Mouse (Mus musculus) ovary, postnatal 10 days (tissue): ENCODE results near the gene Hmces.
A peak's percentile ranks its signal among the peaks of the same experiment; 100 is the strongest.

Experiments used
- DNase-seq: peaks from one replicate; pipeline ENCODE4 v3.0.0; 2022; ENCODE audit warnings: low spot score

The Hmces gene

DNA sequence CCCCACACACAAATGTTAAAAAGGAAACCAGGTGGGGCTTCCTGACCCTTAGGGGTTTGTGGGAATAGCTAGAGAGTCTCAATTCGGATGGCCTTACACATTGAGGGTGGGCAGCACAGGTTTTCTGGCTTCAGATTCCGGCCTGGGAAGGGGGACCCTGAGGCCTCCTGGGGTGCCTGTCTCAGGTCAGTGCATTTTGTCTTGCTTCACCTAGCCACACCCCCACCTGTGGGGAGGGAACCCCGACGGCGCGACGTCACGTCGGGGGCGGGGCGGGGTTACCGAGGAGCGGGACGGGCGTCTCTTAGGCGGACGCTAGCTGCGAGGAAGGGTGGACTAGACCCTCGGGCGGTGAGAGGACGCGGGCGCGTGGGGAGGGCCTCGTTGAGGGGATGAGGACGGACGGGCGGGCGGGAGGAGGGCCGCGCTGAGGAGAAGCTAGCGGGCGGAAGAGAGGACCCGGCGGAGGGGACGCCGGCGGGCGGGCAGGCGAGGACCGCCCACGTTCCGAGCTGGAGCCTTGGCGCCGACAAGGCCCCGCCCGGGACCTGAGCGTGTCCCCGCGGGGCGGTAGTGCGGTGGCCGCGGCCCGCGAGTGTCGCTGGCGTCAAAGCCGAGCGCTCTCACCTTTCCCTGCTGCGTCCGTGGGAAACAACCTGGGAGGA, at the start of gene Hmces:
Gene Hmces (plus strand): TSS at position 275 of the 665 bp plus-strand sequence.
- peak; percentile 34 for DNase-seq

DNA sequence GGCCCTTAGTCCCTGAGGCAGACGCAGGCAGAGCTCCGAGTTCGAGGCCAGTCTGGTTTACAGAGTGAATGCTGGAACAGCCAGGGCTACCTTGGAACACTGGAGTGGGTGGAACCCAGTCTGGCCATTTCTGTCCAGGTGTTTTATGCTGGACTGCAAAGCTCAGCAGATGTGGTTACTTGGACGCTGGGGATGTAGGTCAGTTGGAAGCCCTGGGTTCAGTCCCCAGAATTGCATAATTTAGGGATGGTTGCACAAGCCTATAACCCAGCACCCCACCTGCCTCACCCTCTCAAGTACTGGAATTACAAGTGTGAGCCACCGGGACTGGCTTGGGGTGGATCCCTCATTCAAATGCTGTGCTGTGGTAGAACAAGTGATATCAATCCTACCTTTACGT, 47.5 kb upstream of the Hmces start:
- no peak for DNase-seq

DNA sequence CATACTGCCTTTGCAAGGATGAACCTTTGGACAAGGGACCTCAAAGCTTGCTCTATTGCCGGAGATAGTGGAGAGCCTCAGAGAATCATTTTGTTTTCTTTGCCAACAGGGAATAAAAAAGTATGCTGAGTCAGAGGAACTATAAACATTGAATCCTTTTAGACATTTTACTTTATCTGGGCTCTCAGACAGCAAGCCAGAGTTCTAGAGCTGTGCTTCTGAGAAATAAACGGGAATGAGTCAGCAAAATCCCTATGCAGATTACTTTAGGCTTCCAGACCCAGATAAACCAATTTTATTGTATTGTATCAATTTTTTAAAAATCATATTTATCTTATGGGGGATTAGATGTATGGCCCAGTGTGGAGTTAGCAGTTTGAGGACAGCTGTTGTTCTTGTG, 46.5 kb upstream of the Hmces start:
- DNase-seq: no peak

- peak; percentile 29 for DNase-seq
Measured at GRCm38 (mm10) chr6:87868871-87869506, 44.7 kb upstream of the Hmces start.

GRCm38 (mm10) chr6:87870440-87870839, 43.3 kb upstream of the Hmces start:
- DNase-seq: no peak

DNA sequence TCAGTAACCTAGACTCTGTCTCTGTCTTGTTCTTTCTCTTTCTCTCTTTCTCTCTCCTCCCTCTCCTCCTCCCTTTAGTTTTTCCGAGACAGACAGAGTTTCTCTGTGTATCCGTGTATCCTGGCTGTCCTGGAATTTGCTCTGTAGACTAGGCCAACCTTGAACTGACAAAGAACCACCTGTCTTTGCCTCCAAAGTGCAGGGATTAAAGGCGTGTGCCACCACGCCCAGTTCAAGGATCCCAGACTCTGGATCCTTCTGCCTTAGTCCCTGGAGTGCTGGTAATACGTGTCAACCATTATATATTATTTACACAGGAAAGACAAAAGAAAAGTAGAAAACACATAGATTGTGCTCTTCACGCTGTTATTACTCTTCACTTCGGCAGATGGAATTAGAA, 42.5 kb upstream of the Hmces start:
- DNase-seq: no peak

DNA sequence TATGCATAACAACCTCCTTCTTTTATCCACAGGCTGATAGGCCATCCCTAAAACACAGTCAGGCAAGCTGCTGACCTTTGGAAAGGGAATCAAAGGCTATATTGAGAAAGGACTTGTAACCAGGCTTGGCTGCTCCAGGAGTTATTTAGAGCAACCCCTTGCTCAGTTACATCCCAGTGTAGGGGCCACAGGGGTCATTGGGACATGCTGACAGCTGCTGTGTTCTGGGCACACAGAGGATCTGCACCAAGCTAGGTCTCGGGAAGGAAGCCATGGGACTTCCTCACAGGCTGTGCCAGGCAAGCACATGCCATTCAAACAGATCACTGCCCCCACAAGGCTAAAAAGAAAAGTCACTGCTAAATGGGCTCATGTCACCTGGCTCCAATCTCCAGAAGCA, 40.6 kb upstream of the Hmces start:
- no peak for DNase-seq

- DNase-seq: no peak
Measured at GRCm38 (mm10) chr6:87873963-87874362, 39.8 kb upstream of the Hmces start.

DNA sequence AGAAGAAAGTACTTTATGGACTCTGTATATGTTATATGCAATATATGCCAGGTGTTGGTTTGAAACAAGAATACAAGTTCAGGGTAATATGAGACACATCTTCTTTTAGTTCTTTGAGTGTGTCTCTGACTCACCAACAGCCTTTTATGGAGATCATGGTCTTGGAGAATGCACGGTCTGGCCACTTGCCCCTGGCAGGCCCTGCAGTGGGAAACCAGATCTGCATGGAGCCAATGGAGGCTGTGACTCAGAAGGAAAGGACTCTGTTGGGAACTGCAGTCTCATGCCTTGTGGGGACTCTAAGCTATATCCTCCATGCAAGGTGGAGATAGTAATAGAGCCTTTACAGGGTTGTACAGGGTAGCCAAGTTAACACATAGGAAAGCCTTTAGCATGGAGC, 38.7 kb upstream of the Hmces start:
- no peak for DNase-seq

- DNase-seq: no peak
Measured at GRCm38 (mm10) chr6:87875562-87875961, 38.2 kb upstream of the Hmces start.

- no peak for DNase-seq
Measured at GRCm38 (mm10) chr6:87876068-87876643, 37.6 kb upstream of the Hmces start.

DNA sequence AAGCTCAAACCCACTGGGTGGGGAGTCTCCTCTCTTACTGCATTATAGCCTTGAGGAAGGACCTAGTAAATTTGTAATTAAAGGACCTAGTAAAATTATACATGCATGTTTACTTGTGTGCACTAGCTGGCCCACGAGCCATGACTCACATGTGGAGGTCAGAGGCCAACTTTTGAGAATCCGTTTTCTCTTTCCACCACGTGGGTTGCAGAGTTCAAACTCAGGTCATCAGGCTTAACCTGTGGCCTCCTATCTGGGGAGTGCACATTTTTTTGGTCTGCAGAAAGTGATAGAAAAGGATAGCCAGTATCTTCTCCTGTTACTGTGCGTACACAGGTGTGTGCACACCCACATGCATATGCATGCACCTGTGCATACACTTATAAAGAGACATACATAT, 34.7 kb upstream of the Hmces start:
- DNase-seq: no peak

DNA sequence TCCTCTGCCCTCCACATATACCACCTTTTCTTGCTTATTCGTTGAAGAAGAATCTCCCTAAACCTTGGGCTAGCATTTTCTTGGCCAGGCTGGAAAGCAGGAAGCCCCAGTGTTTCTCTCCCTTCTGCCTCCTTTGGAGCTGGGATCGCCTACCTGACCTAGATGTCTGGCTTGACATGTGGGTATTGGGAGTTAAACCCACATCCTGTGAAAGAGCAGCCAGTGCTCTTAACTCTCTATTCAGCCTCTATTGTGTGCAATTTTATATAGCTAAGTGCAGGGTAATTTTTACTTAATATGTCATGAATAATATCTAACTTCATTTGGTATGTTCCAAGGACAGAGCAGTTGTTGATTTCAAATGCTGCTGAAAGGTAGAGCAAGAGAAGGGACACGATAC, 34.1 kb upstream of the Hmces start:
- no peak for DNase-seq

DNA sequence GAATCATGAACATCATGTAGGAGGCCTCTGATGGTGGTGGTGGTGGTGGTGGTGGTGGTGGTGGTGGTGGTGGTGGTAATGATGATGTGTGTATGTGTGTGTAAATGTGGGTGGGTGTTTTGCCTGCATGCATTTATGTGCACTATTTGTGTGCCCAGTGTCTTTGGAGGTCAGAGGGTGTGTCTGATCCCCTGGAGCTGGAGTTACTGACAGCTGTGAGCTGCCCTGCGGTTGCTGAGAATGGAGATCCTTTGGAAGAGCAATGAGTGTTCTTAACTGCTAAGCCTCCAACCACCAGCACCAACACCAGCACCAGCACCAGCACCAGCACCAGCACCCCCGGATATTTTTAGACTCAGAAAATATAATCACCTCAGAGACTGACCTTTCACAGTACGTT, 31.5 kb upstream of the Hmces start:
- no peak for DNase-seq

GRCm38 (mm10) chr6:87882816-87883215, 30.9 kb upstream of the Hmces start:
- no peak for DNase-seq

GRCm38 (mm10) chr6:87886721-87887120, 27.0 kb upstream of the Hmces start:
- DNase-seq: no peak

DNA sequence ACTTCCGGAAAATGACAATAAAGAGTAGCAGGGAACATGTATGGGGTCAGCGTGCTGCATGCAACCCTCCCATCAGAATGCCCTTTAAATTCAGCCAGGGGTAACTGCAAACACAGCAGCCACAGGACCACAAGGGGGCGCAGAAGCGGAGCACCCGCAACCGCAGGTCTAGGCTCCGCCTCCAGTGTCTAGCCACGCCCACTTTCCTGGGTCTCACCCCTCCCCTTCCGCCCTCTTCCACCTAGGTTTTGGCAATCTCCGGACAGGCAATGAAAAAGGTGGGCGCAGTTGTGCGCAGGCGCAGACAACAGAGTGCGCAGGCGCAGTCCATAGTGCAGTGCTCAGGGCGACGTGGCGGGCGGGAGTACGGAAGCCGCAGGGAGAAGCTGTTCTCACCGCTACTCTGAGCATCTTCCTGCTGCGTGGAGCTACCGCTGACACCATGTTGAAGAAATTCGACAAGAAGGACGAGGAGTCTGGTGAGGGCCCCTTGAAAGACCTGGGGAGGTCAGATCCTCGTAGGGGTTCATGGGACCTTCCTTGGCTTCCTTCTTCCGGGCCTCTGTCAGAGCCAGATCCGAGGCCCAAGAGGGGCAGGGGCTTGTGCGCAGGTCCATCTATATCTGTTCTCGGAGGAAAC, 26.0 kb upstream of the Hmces start, which contains the start of gene Copg1:
Gene Copg1 (plus strand): TSS at position 221 of the 640 bp plus-strand sequence.
- DNase-seq: peak; percentile 99

- no peak for DNase-seq
Measured at GRCm38 (mm10) chr6:87893931-87894330, 19.8 kb upstream of the Hmces start.

- no peak for DNase-seq
Measured at GRCm38 (mm10) chr6:87898028-87898427, 15.7 kb upstream of the Hmces start.

DNA sequence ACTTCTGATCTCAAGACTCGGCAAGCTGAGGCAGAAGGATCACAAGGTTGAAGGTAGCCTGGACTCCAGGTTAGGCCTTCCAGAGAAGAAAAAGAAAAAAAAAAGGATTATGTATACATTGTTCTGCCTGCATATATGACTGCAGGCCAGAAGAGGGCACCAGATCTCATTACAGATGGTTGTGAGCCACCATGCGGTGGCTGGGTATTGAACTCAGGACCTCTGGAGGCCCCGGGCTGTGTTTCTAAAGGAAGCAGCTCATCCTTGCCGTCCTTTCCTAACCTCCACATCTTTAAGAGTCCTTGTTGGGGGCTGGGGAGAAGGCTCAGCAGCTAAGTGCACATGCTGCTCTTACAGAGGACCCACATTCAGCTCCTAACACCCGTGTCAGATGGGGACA, 7.1 kb upstream of the Hmces start:
- DNase-seq: no peak

DNA sequence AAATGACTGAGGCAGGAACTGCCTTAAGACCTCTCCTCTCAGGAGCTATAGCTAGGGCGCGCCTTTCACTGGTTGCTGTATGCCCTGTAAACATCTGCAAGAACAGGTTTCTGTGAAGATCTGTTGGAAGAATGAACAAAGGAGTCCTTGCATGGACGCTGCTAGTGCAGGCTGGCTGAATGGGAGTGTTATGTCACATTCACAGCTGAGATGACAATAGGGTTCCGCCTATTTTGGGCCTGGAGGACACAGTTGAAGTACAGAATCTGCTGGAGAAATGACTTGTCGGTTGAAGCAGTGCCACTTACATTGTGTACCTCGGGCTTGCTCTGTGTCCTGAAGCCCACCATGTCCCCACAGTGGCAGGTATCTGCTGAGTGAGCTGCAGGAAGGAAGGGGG, 4.6 kb upstream of the Hmces start:
- DNase-seq: no peak

- no peak for DNase-seq
Measured at GRCm38 (mm10) chr6:87911559-87911958, 2.2 kb upstream of the Hmces start.
